Mouse (Mus musculus) heart, postnatal 36 days (tissue): Measurements from ENCODE around the gene Dnah3. TPM values are rescaled to one million over a fixed set of nuclear protein-coding genes. Genes with fewer than 3 reads are reported as not detected.
A peak's percentile ranks its signal among the peaks of the same experiment; 100 is the strongest.

Source experiments
- DNase-seq, 2 experiments: peaks; one replicate each; pipeline ENCODE4 v3.0.0; 2021 to 2022
- intact Hi-C: fragments of 180-260 bp; cut with DNase I; formaldehyde crosslinking; loops from one replicate; pipeline ENCODE4 v1.15.1; 2025
- total RNA-seq, 2 experiments: library from RNA; stranded (reverse); gene quantifications; 2 replicates each; pipeline ENCODE4 v1.2.3; 2021

The Dnah3 gene
- not detected for total RNA-seq

GRCm38 (mm10) chr7:120095180-120095579 is at the start of gene Dnah3:
TSS of gene Dnah3 (minus strand) at chr7:120095280.
- DNase-seq, result no peak
- intact Hi-C loops, result loop anchor here (5.0 kb wide), 1 partner anchor 232 kb away; the partner anchor contains the start of gene Abca15

GRCm38 (mm10) chr7:120142743-120143142 is 47.7 kb upstream of the Dnah3 start:
- intact Hi-C loops, result no loop called here
- no peak for DNase-seq

GRCm38 (mm10) chr7:120128951-120129350 is 33.9 kb upstream of the Dnah3 start:
- intact Hi-C loops, result no loop called here
- DNase-seq, result no peak

- no peak for DNase-seq
- intact Hi-C loops, result no loop called here
These were observed 32.6 kb upstream of the Dnah3 start for GRCm38 (mm10) chr7:120127686-120128059.

GRCm38 (mm10) chr7:120126976-120127685 is 32.1 kb upstream of the Dnah3 start:
- intact Hi-C loops, result no loop called here
- DNase-seq, result no peak

- intact Hi-C loops, result loop anchor here (1.0 to 2.0 kb wide), 2 partner anchors 78 to 202 kb away; partner anchors contain the start of gene Abca14
- peak; percentile 67 to 68 for DNase-seq
These were observed 29.8 kb upstream of the Dnah3 start for GRCm38 (mm10) chr7:120124844-120125243.

GRCm38 (mm10) chr7:120123776-120124175 is 28.7 kb upstream of the Dnah3 start:
- intact Hi-C loops, result loop anchor here (1.0 to 2.0 kb wide), 2 partner anchors 80 to 203 kb away; partner anchors contain the start of gene Abca14

GRCm38 (mm10) chr7:120117529-120117928 is 22.4 kb upstream of the Dnah3 start:
- intact Hi-C loops, result no loop called here
- no peak for DNase-seq

More at GRCm38 (mm10) chr7:120123776-120124175, 28.7 kb upstream of the Dnah3 start:
- DNase-seq, result peak; percentile 42 to 44

- intact Hi-C loops, result no loop called here
- DNase-seq, result no peak
These were observed 21.9 kb upstream of the Dnah3 start for GRCm38 (mm10) chr7:120116976-120117375.

GRCm38 (mm10) chr7:120109676-120110075 is 14.6 kb upstream of the Dnah3 start:
- no peak for DNase-seq
- intact Hi-C loops, result loop anchor here (5.0 to 10.0 kb wide), 3 partner anchors 392 to 715 kb away; partner anchors contain the start of gene Uqcrc2

GRCm38 (mm10) chr7:120106356-120106755 is 11.3 kb upstream of the Dnah3 start:
- intact Hi-C loops, result loop anchor here (5.0 to 10.0 kb wide), 3 partner anchors 389 to 718 kb away; partner anchors contain the start of gene Uqcrc2

GRCm38 (mm10) chr7:120104975-120105374 is 9.9 kb upstream of the Dnah3 start:
- intact Hi-C loops, result loop anchor here (5.0 to 10.0 kb wide), 3 partner anchors 388 to 720 kb away; partner anchors contain the start of gene Uqcrc2
- no peak for DNase-seq

More at GRCm38 (mm10) chr7:120106356-120106755, 11.3 kb upstream of the Dnah3 start:
- no peak for DNase-seq

GRCm38 (mm10) chr7:120103019-120103567 is 8.0 kb upstream of the Dnah3 start:
- intact Hi-C loops, result loop anchor here (10.0 kb wide), 2 partner anchors 532 to 722 kb away; partner anchors contain the start of gene Uqcrc2
- DNase-seq, result peak; percentile 32 to 37

- intact Hi-C loops, result loop anchor here (10.0 kb wide), 2 partner anchors 532 to 722 kb away; partner anchors contain the start of gene Uqcrc2
- peak; percentile 87 to 91 for DNase-seq
These were observed 7.3 kb upstream of the Dnah3 start, which contains the start of gene Tmem159 for GRCm38 (mm10) chr7:120102164-120102972. TSS of gene Tmem159 (plus strand) at chr7:120102353.

- peak; percentile 73 to 77 for DNase-seq
- intact Hi-C loops, result loop anchor here (2.0 to 5.0 kb wide), 3 partner anchors 106 to 250 kb away; partner anchors contain the start of gene Abca15
These were observed 3.3 kb upstream of the Dnah3 start for GRCm38 (mm10) chr7:120098403-120098802.

- intact Hi-C loops, result loop anchor here (2.0 to 5.0 kb wide), 3 partner anchors 107 to 249 kb away; partner anchors contain the start of gene Abca15
- peak; percentile 63 to 70 for DNase-seq
These were observed 2.8 kb upstream of the Dnah3 start for GRCm38 (mm10) chr7:120097845-120098244.

- DNase-seq, result no peak
- intact Hi-C loops, result no loop called here
These were observed 864 bp downstream of the Dnah3 start for GRCm38 (mm10) chr7:120094216-120094615.

GRCm38 (mm10) chr7:120093033-120093432 is 2.0 kb downstream of the Dnah3 start:
- DNase-seq, result no peak
- intact Hi-C loops, result no loop called here

GRCm38 (mm10) chr7:120080177-120080576 is 14.9 kb downstream of the Dnah3 start:
- no peak for DNase-seq
- intact Hi-C loops, result no loop called here

GRCm38 (mm10) chr7:120069164-120069563 is 25.9 kb downstream of the Dnah3 start:
- DNase-seq, result no peak
- intact Hi-C loops, result no loop called here
